Mouse (Mus musculus): ENCODE results near the gene Phlda2.

Gene Phlda2

DNA sequence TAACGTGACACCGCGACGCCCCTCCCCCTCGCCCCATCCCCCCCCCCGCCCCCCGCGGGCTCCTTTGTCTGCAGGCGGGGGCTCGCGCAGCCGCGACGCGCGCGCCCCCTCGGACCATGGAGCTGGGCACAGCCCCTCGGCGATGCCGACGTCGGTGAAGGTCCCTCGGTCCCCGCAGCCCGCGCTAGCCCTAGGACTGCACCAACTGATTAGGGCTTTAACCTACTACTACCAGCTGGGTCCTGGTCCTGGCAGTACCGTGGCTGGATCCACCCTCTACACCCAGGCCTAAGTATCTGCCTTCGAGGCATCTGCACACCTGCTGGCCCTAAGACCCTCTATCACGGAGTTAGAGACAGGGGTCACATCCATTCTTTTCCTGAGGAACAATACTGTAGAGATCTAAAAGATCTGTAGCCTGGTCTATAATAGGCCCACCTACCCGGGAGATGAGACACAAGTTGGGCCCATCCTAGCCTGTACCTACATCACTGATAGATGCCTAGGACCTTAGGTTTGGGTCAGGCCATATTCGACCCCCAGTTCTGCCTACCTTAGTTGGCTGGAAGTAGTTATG is 41.6 kb downstream of the Phlda2 start:
- DNase-seq, result no peak

DNA sequence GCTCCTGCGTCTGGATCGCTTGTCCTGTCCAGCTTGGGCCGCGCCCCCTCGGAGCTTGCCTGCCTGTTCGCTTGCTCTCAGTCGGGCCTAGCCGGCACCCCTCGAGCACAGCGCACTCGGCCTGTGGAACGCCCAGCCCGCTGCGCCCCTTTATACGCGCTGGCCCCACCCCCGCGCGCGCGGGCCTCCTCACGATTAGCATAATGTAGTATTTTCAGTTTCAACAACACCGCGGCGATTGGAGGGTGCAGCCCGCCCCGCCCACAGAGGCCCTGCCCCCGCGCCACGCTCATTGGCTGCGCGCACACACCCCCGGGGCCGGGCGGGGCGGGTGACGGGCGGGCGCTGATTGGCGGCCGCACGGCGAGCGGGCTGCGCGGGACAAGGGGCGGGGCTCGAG is 42.1 kb downstream of the Phlda2 start, which contains the start of gene Cdkn1c:
TSS of gene Cdkn1c (minus strand) at position 177 of the 400 bp plus-strand sequence.
- DNase-seq, result peak; percentile 96

DNA sequence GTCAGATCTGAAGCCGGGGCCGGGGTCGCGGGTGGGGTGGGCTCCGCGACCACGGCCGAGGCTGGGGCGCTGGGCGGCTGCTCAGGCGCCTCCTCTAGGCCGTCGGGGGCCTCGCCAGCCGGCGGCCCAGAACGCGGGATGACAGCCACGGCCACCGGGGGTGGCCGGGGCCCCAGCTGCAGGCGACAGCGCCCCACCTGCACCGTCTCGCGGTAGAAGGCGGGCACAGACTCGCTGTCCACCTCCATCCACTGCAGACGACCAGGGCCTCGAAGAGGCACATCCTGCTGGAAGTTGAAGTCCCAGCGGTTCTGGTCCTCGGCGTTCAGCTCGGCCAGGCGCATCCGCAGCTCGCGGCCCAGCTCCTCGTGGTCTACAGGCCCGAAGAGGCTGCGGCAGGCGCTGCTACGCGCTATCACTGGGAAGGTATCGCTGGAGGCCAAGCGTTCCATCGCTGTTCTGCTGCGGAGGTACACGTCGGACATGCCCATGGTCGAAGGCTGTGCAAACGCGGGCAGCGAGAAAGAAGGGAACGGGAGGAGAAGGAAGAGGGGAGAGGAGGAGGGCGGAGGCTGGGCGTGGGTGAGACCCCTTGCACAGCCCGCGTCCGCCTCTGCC is 42.6 kb downstream of the Phlda2 start:
- no peak for DNase-seq

DNA sequence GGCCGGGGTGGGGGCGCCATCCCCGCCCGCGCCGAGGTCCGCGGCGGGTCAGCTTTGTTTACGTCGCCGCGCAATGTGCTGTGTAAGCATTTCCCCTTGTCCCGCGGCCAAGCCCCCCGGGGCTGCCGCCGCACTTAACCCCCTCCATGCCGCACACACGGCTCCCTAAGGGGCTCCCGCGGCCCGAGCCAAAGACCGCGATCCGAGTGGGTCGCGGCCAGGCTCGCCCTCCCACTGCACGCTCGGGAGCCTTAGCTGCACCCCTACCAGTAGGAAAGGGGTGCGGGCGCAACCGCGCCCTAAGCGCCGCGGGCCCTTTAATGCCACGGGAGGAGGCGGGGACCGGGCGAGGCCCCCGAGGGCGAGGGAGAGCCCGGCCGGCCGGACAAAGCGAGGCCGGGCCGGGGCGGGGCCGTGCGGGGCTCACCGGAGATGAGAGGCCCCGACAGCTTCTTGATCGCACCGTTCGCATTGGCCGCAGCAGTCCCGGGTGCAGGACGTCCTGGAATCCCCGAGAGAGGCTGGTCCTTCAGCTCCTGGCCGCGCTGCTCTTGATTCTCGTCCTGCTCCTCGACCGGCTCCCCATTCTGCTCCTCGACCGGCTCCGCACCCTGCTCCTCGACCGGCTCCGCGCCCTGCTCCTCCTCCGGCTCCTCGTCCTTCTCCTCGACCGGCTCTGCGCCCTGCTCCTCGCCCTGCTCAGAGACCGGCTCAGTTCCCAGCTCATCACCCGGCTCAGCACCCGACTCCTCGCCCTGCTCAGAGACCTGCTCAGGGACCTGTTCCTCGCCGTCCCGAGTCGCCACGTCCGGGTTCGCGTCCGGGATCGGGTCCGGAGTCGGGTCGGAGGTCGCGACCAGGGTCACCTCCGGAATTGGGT is 43.4 kb downstream of the Phlda2 start:
- DNase-seq, result peak; percentile 72

DNA sequence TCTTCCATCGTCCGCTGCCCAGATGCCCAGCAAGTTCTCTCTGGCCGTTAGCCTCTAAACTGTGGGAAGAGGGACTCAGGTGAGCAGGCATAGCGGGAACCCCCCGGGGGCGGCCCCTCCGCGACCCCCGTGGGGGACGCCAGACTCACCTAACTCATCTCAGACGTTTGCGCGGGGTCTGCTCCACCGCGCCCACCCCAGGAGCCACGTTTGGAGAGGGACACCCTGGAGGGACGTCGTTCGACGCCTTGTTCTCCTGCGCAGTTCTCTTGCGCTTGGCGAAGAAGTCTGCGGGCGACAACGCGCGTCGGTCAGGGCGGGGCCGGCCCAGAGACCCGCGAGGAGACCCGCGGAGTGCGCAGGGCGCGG is 44.0 kb downstream of the Phlda2 start:
- no peak for DNase-seq

Data from lung, postnatal 10 days (tissue).